Mouse (Mus musculus) megakaryocyte-erythroid progenitor cell, adult 5-6 weeks (primary cell): Measurements from ENCODE around the gene Baz2a. TPM values are rescaled to one million over a fixed set of nuclear protein-coding genes. Genes with fewer than 3 reads are reported as not detected.
"Not testable (repeated sequence)": the region's sequence is repeated elsewhere in the genome, so short reads cannot be mapped to it uniquely, and the experiment has no call there.

Source experiments
- ATAC-seq: replicated peaks from 2 replicates; pipeline ENCODE4 v1.8.0; 2016; ENCODE audit warnings: mild to moderate bottlenecking, inconsistent platforms; ENCODE audit not compliant: severe bottlenecking, poor library complexity, low FRiP score, low TSS enrichment
- total RNA-seq, 2 experiments: library from RNA; stranded (forward) in 1 of 2; stranded (reverse) in 1 of 2; fragments of 200-1000, 215-1000 nt in 1 of 2; fragments of >200 nt in 1 of 2; fragmentation: Nextera tagmentation in 1 of 2; gene quantifications; 2 replicates each; pipeline ENCODE4 v1.2.3; 2014 to 2017

The Baz2a gene
- total RNA-seq, 2 experiments from 2014 or later = 14.3 to 44.6 TPM

DNA sequence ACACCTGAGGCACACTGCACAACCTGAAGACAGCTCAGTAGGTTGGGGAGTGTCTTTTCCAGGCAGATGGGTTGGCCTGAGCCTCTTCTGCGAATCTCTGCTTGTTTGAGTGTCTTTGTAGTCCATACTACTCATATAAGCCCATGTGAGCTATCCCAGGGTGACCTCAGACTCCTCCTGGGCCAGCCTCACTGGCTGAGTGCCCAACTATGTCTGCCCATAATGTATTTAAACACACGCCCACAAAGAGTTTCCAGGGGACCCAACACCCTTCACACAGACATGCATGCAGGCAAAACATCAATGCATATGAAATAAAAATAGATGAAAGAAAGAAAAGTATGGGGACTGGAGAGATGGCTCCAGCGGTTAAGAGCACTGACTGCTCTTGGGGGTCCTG, 62.6 kb downstream of the Baz2a start:
- no peak for ATAC-seq

DNA sequence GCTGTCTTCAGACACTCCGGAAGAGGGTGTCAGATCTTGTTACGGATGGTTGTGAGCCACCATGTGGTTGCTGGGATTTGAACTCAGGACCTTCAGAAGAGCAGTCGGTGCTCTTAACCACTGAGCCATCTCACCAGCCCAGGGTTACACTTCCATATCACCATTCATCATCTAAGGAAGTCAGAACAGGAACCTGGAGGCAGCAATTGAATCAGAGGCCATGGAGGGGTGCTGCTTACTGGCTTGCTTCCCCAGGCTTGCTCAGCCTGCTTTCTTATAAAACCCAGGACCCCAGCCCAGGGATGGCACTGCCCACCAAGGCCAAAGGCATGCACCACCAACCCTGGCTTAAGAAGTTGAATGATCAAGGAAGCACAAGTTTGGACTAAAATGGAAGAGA, 74.3 kb downstream of the Baz2a start:
- ATAC-seq = not testable (repeated sequence)

DNA sequence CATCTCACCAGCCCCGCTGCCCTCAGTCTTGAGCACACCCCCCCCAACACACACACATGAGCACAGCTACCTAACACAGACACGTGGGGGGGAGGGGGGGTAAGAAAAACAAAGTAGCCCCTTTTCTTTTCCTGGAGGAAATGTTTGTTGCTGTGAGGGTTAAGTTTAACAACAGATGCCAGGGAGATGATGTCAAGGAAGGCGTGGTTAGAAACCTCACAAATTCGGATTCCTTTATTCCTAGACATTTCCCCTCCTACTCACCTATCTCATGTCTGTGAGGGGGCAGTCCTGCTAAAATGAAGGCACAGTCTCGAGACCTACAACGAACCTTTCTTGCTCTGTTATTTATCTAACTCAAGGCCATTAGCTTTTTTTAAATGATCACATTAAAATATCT, 75.7 kb downstream of the Baz2a start:
- no peak for ATAC-seq

GRCm38 (mm10) chr10:128171348-128171747, 80.0 kb downstream of the Baz2a start:
- ATAC-seq = not testable (repeated sequence)

DNA sequence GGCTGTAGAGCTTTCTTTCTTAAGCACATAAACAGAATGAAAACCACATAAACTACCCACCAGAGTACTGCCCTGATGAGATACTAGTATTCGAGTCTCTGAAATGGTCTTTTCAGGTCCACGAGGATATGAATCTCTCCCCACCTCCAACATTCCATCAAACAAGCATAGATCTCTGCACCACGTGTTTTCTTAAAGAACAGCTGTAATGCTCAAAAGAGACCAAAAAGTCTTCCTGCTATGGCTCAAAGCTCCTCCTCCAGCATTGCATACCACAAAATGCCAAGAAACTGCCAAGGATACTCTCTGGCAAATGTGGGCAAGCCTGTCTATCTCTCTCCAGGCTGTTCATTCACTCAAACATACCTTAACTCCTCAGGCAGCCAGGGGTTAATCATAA, 83.9 kb downstream of the Baz2a start:
- ATAC-seq = no peak

GRCm38 (mm10) chr10:128175996-128176755, 84.8 kb downstream of the Baz2a start:
- ATAC-seq = peak; percentile 90

DNA sequence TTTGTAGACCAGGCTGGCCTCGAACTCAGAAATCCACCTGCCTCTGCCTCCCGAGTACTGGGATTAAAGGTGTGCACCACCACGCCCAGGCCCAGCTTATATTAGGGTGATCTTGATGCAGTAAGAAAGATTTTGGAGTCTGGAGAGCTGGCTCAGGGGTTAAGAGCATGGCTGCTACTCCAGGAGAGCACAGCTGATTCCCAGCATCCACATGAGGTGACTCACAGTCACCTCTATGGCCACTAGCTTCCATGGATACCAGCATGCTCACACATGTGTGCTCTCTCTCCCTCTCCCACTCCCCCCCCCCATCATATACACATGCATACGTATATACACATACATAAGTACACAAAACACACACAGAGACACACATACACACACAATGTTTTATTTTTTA, 85.9 kb downstream of the Baz2a start:
- ATAC-seq = no peak

Other genes with a start within 250 kb of the Baz2a start
- gene Rdh19, start 241.6 kb upstream of the Baz2a start, total RNA-seq (2014; fragmentation: Nextera tagmentation) = not detected in 2 replicates
- not detected in 2 replicates for gene Rdh19, start 241.6 kb upstream of the Baz2a start, total RNA-seq (2017)
- not detected in 2 replicates for gene Rdh16f2, start 225.1 kb upstream of the Baz2a start, total RNA-seq (2014; fragmentation: Nextera tagmentation)
- not detected in 2 replicates for gene Rdh16f2, start 225.1 kb upstream of the Baz2a start, total RNA-seq (2017)
- not detected in 2 replicates for gene Rdh7, start 202.8 kb upstream of the Baz2a start, total RNA-seq (2014; fragmentation: Nextera tagmentation)
- gene Rdh7, start 202.8 kb upstream of the Baz2a start, total RNA-seq (2017) = not detected in 2 replicates
- gene Sdr9c7, start 193.1 kb upstream of the Baz2a start, total RNA-seq (2014; fragmentation: Nextera tagmentation) = not detected in 2 replicates
- gene Sdr9c7, start 193.1 kb upstream of the Baz2a start, total RNA-seq (2017) = not detected in 2 replicates
- gene Hsd17b6, start 84.0 kb upstream of the Baz2a start, total RNA-seq (2014; fragmentation: Nextera tagmentation) = 0.55 TPM in 1 of 2 replicates, not detected in the other
- not detected in 2 replicates for gene Hsd17b6, start 84.0 kb upstream of the Baz2a start, total RNA-seq (2017)
- 99.7 and 123 TPM in 2 replicates for gene Prim1, start 76.4 kb upstream of the Baz2a start, total RNA-seq (2014; fragmentation: Nextera tagmentation)
- 134 and 143 TPM in 2 replicates for gene Prim1, start 76.4 kb upstream of the Baz2a start, total RNA-seq (2017)
- 1,531 and 1,673 TPM in 2 replicates for gene Naca, start 56.0 kb upstream of the Baz2a start, total RNA-seq (2014; fragmentation: Nextera tagmentation)
- 2,722 and 3,167 TPM in 2 replicates for gene Naca, start 56.0 kb upstream of the Baz2a start, total RNA-seq (2017)
- gene Ptges3, start 32.6 kb upstream of the Baz2a start, total RNA-seq (2014; fragmentation: Nextera tagmentation) = 210 and 260 TPM in 2 replicates
- gene Ptges3, start 32.6 kb upstream of the Baz2a start, total RNA-seq (2017) = 377 and 378 TPM in 2 replicates
- gene Atp5b, start 8.3 kb upstream of the Baz2a start, total RNA-seq (2014; fragmentation: Nextera tagmentation) = 2,207 and 2,550 TPM in 2 replicates
- gene Atp5b, start 8.3 kb upstream of the Baz2a start, total RNA-seq (2017) = 3,084 and 3,964 TPM in 2 replicates
- 25.2 and 31.5 TPM in 2 replicates for gene Rbms2, start 88.7 kb downstream of the Baz2a start, total RNA-seq (2014; fragmentation: Nextera tagmentation)
- 9.1 and 10.9 TPM in 2 replicates for gene Rbms2, start 88.7 kb downstream of the Baz2a start, total RNA-seq (2017)
- gene Gls2, start 102.9 kb downstream of the Baz2a start, total RNA-seq (2014; fragmentation: Nextera tagmentation) = 8.8 and 15.0 TPM in 2 replicates
- gene Gls2, start 102.9 kb downstream of the Baz2a start, total RNA-seq (2017) = 9.1 and 16.7 TPM in 2 replicates
- gene Spryd4, start 120.2 kb downstream of the Baz2a start, total RNA-seq (2014; fragmentation: Nextera tagmentation) = 37.3 and 44.4 TPM in 2 replicates
- 31.2 and 39.7 TPM in 2 replicates for gene Spryd4, start 120.2 kb downstream of the Baz2a start, total RNA-seq (2017)
- 0.74 TPM in 1 of 2 replicates, not detected in the other for gene Mip, start 134.3 kb downstream of the Baz2a start, total RNA-seq (2014; fragmentation: Nextera tagmentation)
- gene Mip, start 134.3 kb downstream of the Baz2a start, total RNA-seq (2017) = 1.6 TPM in 1 of 2 replicates, not detected in the other
- gene Timeless, start 140.5 kb downstream of the Baz2a start, total RNA-seq (2014; fragmentation: Nextera tagmentation) = 104 and 125 TPM in 2 replicates
- gene Timeless, start 140.5 kb downstream of the Baz2a start, total RNA-seq (2017) = 105 and 128 TPM in 2 replicates
- 1.3 and 1.7 TPM in 2 replicates for gene Apon, start 162.5 kb downstream of the Baz2a start, total RNA-seq (2014; fragmentation: Nextera tagmentation)
- not detected in 2 replicates for gene Apon, start 162.5 kb downstream of the Baz2a start, total RNA-seq (2017)
- not detected in 2 replicates for gene Apof, start 177.1 kb downstream of the Baz2a start, total RNA-seq (2014; fragmentation: Nextera tagmentation)
- not detected in 2 replicates for gene Apof, start 177.1 kb downstream of the Baz2a start, total RNA-seq (2017)
- gene Stat2, start 179.0 kb downstream of the Baz2a start, total RNA-seq (2014; fragmentation: Nextera tagmentation) = 24.3 and 35.7 TPM in 2 replicates
- 8.1 and 9.0 TPM in 2 replicates for gene Stat2, start 179.0 kb downstream of the Baz2a start, total RNA-seq (2017)
- not detected in 2 replicates for gene Il23a, start 207.2 kb downstream of the Baz2a start, total RNA-seq (2014; fragmentation: Nextera tagmentation)
- not detected in 2 replicates for gene Il23a, start 207.2 kb downstream of the Baz2a start, total RNA-seq (2017)
- 37.0 and 40.7 TPM in 2 replicates for gene Pan2, start 211.8 kb downstream of the Baz2a start, total RNA-seq (2014; fragmentation: Nextera tagmentation)
- gene Pan2, start 211.8 kb downstream of the Baz2a start, total RNA-seq (2017) = 14.2 and 18.0 TPM in 2 replicates
- 62.8 and 95.5 TPM in 2 replicates for gene Cnpy2, start 230.9 kb downstream of the Baz2a start, total RNA-seq (2014; fragmentation: Nextera tagmentation)
- 86.0 and 87.5 TPM in 2 replicates for gene Cnpy2, start 230.9 kb downstream of the Baz2a start, total RNA-seq (2017)
- gene Cs, start 246.2 kb downstream of the Baz2a start, total RNA-seq (2014; fragmentation: Nextera tagmentation) = 226 and 251 TPM in 2 replicates
- 113 and 182 TPM in 2 replicates for gene Cs, start 246.2 kb downstream of the Baz2a start, total RNA-seq (2017)